ENCODE assay signal across 7 mouse cellular contexts in the genomic region with DNA sequence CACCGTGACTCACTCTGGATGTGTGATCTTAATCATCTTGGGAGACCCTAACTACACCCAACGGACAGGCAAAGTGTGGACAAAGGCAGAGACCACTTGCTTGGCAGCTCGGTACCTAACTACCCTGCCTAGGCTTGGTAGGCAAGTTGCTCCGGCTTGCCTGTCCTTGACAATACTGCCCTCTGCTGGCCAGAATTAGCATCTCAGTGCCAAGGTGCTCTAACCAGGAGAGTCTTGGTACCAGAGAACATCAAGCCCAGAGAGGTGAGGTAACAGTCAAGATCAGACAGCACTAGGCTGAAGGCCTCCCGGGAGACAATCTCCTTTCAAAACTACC. TPM values are rescaled to one million over a fixed set of nuclear protein-coding genes. Genes with fewer than 3 reads are reported as not detected.
DNase-seq lines count a peak whose midpoint lies in the region; ATAC-seq lines count a peak whose summit lies in the region.

No protein-coding gene starts in this region.

- H3K4me3 ChIP-seq in forebrain, embryonic 13.5 days, result no peak overlapping the region
- H3K4me3 ChIP-seq in hindbrain, embryonic 14.5 days (replicated peaks; ENCODE audit: low read length), result no peak overlapping the region

- no peaks in the 10 kb centered on the region for H3K9me3 ChIP-seq in forebrain, embryonic 13.5 days (replicated peaks)
- H3K9me3 ChIP-seq in hindbrain, embryonic 14.5 days (ENCODE audit: control insufficient read depth, low read length), result no peaks in the 10 kb centered on the region

- 13% methylated on average over 5 of the region's 5 CpGs for WGBS in forebrain, embryonic 13.5 days
- WGBS in hindbrain, embryonic 14.5 days, result 17% methylated on average over 5 of the region's 5 CpGs

- H3K9ac ChIP-seq in forebrain, embryonic 13.5 days, result no peak overlapping the region
- no peak overlapping the region for H3K9ac ChIP-seq in hindbrain, embryonic 14.5 days

- peak; percentile 78 for ATAC-seq in forebrain, embryonic 13.5 days
- peak; percentile 68 for ATAC-seq in hindbrain, embryonic 14.5 days (ENCODE audit: low FRiP score)

- peaks cover 21% of the 10 kb centered on the region; the same call in 1 of the 2 replicates for H3K36me3 ChIP-seq in forebrain, embryonic 13.5 days (ENCODE audit: poor library complexity, severe bottlenecking)
- H3K36me3 ChIP-seq in hindbrain, embryonic 14.5 days (replicated peaks; ENCODE audit: control insufficient read depth, insufficient read depth), result peaks cover 34% of the 10 kb centered on the region

- H3K4me1 ChIP-seq in forebrain, embryonic 13.5 days, result no peaks in the 10 kb centered on the region
- peaks cover 8% of the 10 kb centered on the region; the same call in 1 of the 2 replicates for H3K4me1 ChIP-seq in hindbrain, embryonic 14.5 days (replicated peaks; ENCODE audit: control insufficient read depth, insufficient read depth, low read length)

- H3K27me3 ChIP-seq in forebrain, embryonic 13.5 days, result no peaks in the 10 kb centered on the region
- no peaks in the 10 kb centered on the region for H3K27me3 ChIP-seq in hindbrain, embryonic 14.5 days (ENCODE audit: control insufficient read depth, insufficient read depth, low read length)

- H3K27ac ChIP-seq in forebrain, embryonic 13.5 days, result no peak overlapping the region
- no peak overlapping the region for H3K27ac ChIP-seq in hindbrain, embryonic 14.5 days

- H3K4me2 ChIP-seq in forebrain, embryonic 13.5 days, result no peak overlapping the region
- no peak overlapping the region for H3K4me2 ChIP-seq in hindbrain, embryonic 14.5 days (replicated peaks)

- peak; percentile 62 for DNase-seq in Muller cell, postnatal 12 days (ENCODE audit: inconsistent ontology term)
- DNase-seq in c-Kit-positive CD71-positive TER-119-positive erythroid progenitor cells, embryonic 14.5 days (ENCODE audit: low spot score), result peak; percentile 57
- DNase-seq in hindbrain, embryonic 14.5 days (ENCODE audit: low spot score), result peak; percentile 94
- DNase-seq in left cerebral cortex, adult 18-20 months (ENCODE audit: low spot score in 2 of 2), result peak; percentile 83 to 94
- peak; percentile 85 for DNase-seq in mesoderm, embryonic 11.5 days (ENCODE audit: low read depth, low spot score)
- DNase-seq in right cerebral cortex, postnatal 4 days, result peak; percentile 88

RNA-seq across cellular contexts. Expression of gene Anks6, which starts 19.9 kb away (rescaled TPM):
- 2.6 and 2.7 TPM in 2 replicates for polyA plus RNA-seq in forebrain, embryonic 13.5 days (2015; fragmentation: Nextera tagmentation; extraction: Ambion mirVana)
- polyA plus RNA-seq in hindbrain, embryonic 14.5 days (2014; fragmentation: Nextera tagmentation; extraction: Ambion mirVana), result 4.8 and 5.0 TPM in 2 replicates
- total RNA-seq in left cerebral cortex, adult 18-20 months (2021), result 10 to 100 TPM; 18.5 to 19.6 TPM

RNA-seq across cellular contexts. Expression of gene Gabbr2, which starts 45.6 kb away (rescaled TPM):
- polyA plus RNA-seq in forebrain, embryonic 13.5 days (2015; fragmentation: Nextera tagmentation; extraction: Ambion mirVana), result 0.88 and 1.5 TPM in 2 replicates
- 13.3 and 13.8 TPM in 2 replicates for polyA plus RNA-seq in hindbrain, embryonic 14.5 days (2014; fragmentation: Nextera tagmentation; extraction: Ambion mirVana)
- total RNA-seq in left cerebral cortex, adult 18-20 months (2021), result 100 to 1,000 TPM; 233 to 236 TPM

RNA-seq across cellular contexts. Expression of gene Galnt12, which starts 54.4 kb away (rescaled TPM):
- 1.2 and 1.7 TPM in 2 replicates for polyA plus RNA-seq in forebrain, embryonic 13.5 days (2015; fragmentation: Nextera tagmentation; extraction: Ambion mirVana)
- polyA plus RNA-seq in hindbrain, embryonic 14.5 days (2014; fragmentation: Nextera tagmentation; extraction: Ambion mirVana), result 1.2 TPM in 2 replicates
- total RNA-seq in left cerebral cortex, adult 18-20 months (2021), result 1 to 10 TPM in 1 of 2 experiments, under 1 TPM in 1; 0.91 to 1.3 TPM
